Mouse (Mus musculus): ENCODE results near the gene Olfr1058. TPM values are rescaled to one million over a fixed set of nuclear protein-coding genes. Genes with fewer than 3 reads are reported as not detected.
"Not testable (repeated sequence)": the region's sequence is repeated elsewhere in the genome, so short reads cannot be mapped to it uniquely, and the experiment has no call there.

The Olfr1058 gene
- not detected for total RNA-seq (2021)
- not detected in 2 replicates for polyA plus RNA-seq (2012; rRNA removed)
- long read RNA-seq = 0 reads

GRCm38 (mm10) chr2:86388461-86388860, at the start of gene Olfr1058:
TSS of gene Olfr1058 (minus strand) at chr2:86388561.
- H3K27me3 ChIP-seq (ENCODE audit: control insufficient read depth, insufficient read depth, low read length); H3K79me2 ChIP-seq (replicated peaks; ENCODE audit: control insufficient read depth, insufficient read depth, low read length); H3K36me3 ChIP-seq (ENCODE audit: control insufficient read depth, insufficient read depth, low read length); H3K4me3 ChIP-seq; DNase-seq; H3K4me1 ChIP-seq (ENCODE audit: control insufficient read depth, insufficient read depth, low read length); H3K27ac ChIP-seq; intact Hi-C loops (cut with DNase I); H3K9ac ChIP-seq (ENCODE audit: low read depth, low read length): not testable (repeated sequence)

GRCm38 (mm10) chr2:86428511-86428910, 40.1 kb upstream of the Olfr1058 start:
- H3K4me1 ChIP-seq (ENCODE audit: control insufficient read depth, insufficient read depth, low read length); H3K27me3 ChIP-seq (ENCODE audit: control insufficient read depth, insufficient read depth, low read length); DNase-seq; H3K4me3 ChIP-seq; H3K9ac ChIP-seq (ENCODE audit: low read depth, low read length); H3K79me2 ChIP-seq (replicated peaks; ENCODE audit: control insufficient read depth, insufficient read depth, low read length); H3K36me3 ChIP-seq (ENCODE audit: control insufficient read depth, insufficient read depth, low read length); H3K27ac ChIP-seq; intact Hi-C loops (cut with DNase I): not testable (repeated sequence)
- WGBS = 77% methylated on average over 8 of the region's 8 CpGs

- H3K27ac ChIP-seq; H3K4me3 ChIP-seq; H3K36me3 ChIP-seq (ENCODE audit: control insufficient read depth, insufficient read depth, low read length); H3K79me2 ChIP-seq (replicated peaks; ENCODE audit: control insufficient read depth, insufficient read depth, low read length); H3K4me1 ChIP-seq (ENCODE audit: control insufficient read depth, insufficient read depth, low read length); H3K27me3 ChIP-seq (ENCODE audit: control insufficient read depth, insufficient read depth, low read length); intact Hi-C loops (cut with DNase I); H3K9ac ChIP-seq (ENCODE audit: low read depth, low read length); DNase-seq: not testable (repeated sequence)
Observed at GRCm38 (mm10) chr2:86426649-86427048, 38.3 kb upstream of the Olfr1058 start, which contains the start of gene Olfr1062. TSS of gene Olfr1062 (minus strand) at chr2:86426749.

- no peak for DNase-seq
- no peak within 1 kb of the TSS for H3K27ac ChIP-seq
- no peak within 1 kb of the TSS for H3K4me3 ChIP-seq
- no peaks in the 10 kb centered on the region for H3K4me1 ChIP-seq (ENCODE audit: control insufficient read depth, insufficient read depth, low read length)
- intact Hi-C loops (cut with DNase I) = no loop called here
- no peaks in the 10 kb centered on the region for H3K36me3 ChIP-seq (ENCODE audit: control insufficient read depth, insufficient read depth, low read length)
- no peak within 1 kb of the TSS for H3K9ac ChIP-seq (ENCODE audit: low read depth, low read length)
- no peaks in the 10 kb centered on the region for H3K79me2 ChIP-seq (replicated peaks; ENCODE audit: control insufficient read depth, insufficient read depth, low read length)
- H3K27me3 ChIP-seq (ENCODE audit: control insufficient read depth, insufficient read depth, low read length) = no peaks in the 10 kb centered on the region
- TF ChIP-seq EP300 (IDR thresholded peaks at IDR 0.05; ENCODE audit: insufficient read depth, low read depth, low read length) (no peak), POLR2A (IDR thresholded peaks at IDR 0.05; ENCODE audit: insufficient read depth, low read depth, low read length) (no peak), CTCF (IDR thresholded peaks at IDR 0.05) (no peak)
- WGBS = 45% methylated on average over 1 of the region's 1 CpGs
Observed at GRCm38 (mm10) chr2:86413950-86414349, 25.6 kb upstream of the Olfr1058 start, which contains the start of gene Olfr1061. TSS of gene Olfr1061 (minus strand) at chr2:86414050.

GRCm38 (mm10) chr2:86395114-86395513, 6.8 kb upstream of the Olfr1058 start:
- TF ChIP-seq CTCF (IDR thresholded peaks at IDR 0.05) = no peak
- TF ChIP-seq POLR2A (IDR thresholded peaks at IDR 0.05; ENCODE audit: insufficient read depth, low read depth, low read length) = no peak
- TF ChIP-seq EP300 (IDR thresholded peaks at IDR 0.05; ENCODE audit: insufficient read depth, low read depth, low read length) = no peak
- H3K27me3 ChIP-seq (ENCODE audit: control insufficient read depth, insufficient read depth, low read length) = no peaks in the 10 kb centered on the region
- no peak overlapping the region for H3K4me3 ChIP-seq
- no peak overlapping the region for H3K27ac ChIP-seq
- no peaks in the 10 kb centered on the region for H3K79me2 ChIP-seq (replicated peaks; ENCODE audit: control insufficient read depth, insufficient read depth, low read length)
- no peak for DNase-seq
- WGBS = 54% methylated on average over 2 of the region's 2 CpGs
- H3K9ac ChIP-seq (ENCODE audit: low read depth, low read length) = no peak overlapping the region
- H3K4me1 ChIP-seq (ENCODE audit: control insufficient read depth, insufficient read depth, low read length) = no peaks in the 10 kb centered on the region
- intact Hi-C loops (cut with DNase I) = no loop called here
- no peaks in the 10 kb centered on the region for H3K36me3 ChIP-seq (ENCODE audit: control insufficient read depth, insufficient read depth, low read length)

- no peak for DNase-seq
- no peak within 1 kb of the TSS for H3K4me3 ChIP-seq
- TF ChIP-seq CTCF (IDR thresholded peaks at IDR 0.05) (no peak), EP300 (IDR thresholded peaks at IDR 0.05; ENCODE audit: insufficient read depth, low read depth, low read length) (no peak), POLR2A (IDR thresholded peaks at IDR 0.05; ENCODE audit: insufficient read depth, low read depth, low read length) (no peak)
- no peak within 1 kb of the TSS for H3K9ac ChIP-seq (ENCODE audit: low read depth, low read length)
- H3K27ac ChIP-seq = no peak within 1 kb of the TSS
- intact Hi-C loops (cut with DNase I) = no loop called here
- H3K79me2 ChIP-seq (replicated peaks; ENCODE audit: control insufficient read depth, insufficient read depth, low read length) = no peaks in the 10 kb centered on the region
- no peaks in the 10 kb centered on the region for H3K36me3 ChIP-seq (ENCODE audit: control insufficient read depth, insufficient read depth, low read length)
- no peaks in the 10 kb centered on the region for H3K27me3 ChIP-seq (ENCODE audit: control insufficient read depth, insufficient read depth, low read length)
- H3K4me1 ChIP-seq (ENCODE audit: control insufficient read depth, insufficient read depth, low read length) = no peaks in the 10 kb centered on the region
Observed at GRCm38 (mm10) chr2:86378293-86378692, 10.1 kb downstream of the Olfr1058 start, which contains the start of gene Olfr1057. TSS of gene Olfr1057 (minus strand) at chr2:86378393.

- 90% methylated on average over 3 of the region's 6 CpGs for WGBS
- DNase-seq; H3K4me1 ChIP-seq (ENCODE audit: control insufficient read depth, insufficient read depth, low read length); H3K79me2 ChIP-seq (replicated peaks; ENCODE audit: control insufficient read depth, insufficient read depth, low read length); H3K27me3 ChIP-seq (ENCODE audit: control insufficient read depth, insufficient read depth, low read length); intact Hi-C loops (cut with DNase I); H3K9ac ChIP-seq (ENCODE audit: low read depth, low read length); H3K4me3 ChIP-seq; H3K36me3 ChIP-seq (ENCODE audit: control insufficient read depth, insufficient read depth, low read length); H3K27ac ChIP-seq: not testable (repeated sequence)
Observed at GRCm38 (mm10) chr2:86366342-86366741, 22.0 kb downstream of the Olfr1058 start.

Measured in heart, adult 2 months (tissue).